Mouse (Mus musculus) kidney, adult 2 months (tissue): ENCODE measurements at regions not wholly inside any gene's neighbourhood (a gene's known extent, or its start where the extent isn't known, plus 50 kb on each side); places are given as distances from the start of the nearest gene placed in this dataset.

Experiments used
- CTCF ChIP-seq: fragments of 200-500 bp; conservative IDR thresholded peaks from 2 replicates; pipeline ENCODE4 v1.5.1; 2011; ENCODE audit warnings: low read depth, mild to moderate bottlenecking, control low read depth, low read length, moderate library complexity, mixed read lengths; ENCODE audit not compliant: insufficient read depth, insufficient read length
- POLR2A ChIP-seq: fragments of 200-500 bp; IDR thresholded peaks from one replicate; pipeline ENCODE4 v1.6.1; 2011; ENCODE audit warnings: low read depth, low read length, control low read depth

DNA sequence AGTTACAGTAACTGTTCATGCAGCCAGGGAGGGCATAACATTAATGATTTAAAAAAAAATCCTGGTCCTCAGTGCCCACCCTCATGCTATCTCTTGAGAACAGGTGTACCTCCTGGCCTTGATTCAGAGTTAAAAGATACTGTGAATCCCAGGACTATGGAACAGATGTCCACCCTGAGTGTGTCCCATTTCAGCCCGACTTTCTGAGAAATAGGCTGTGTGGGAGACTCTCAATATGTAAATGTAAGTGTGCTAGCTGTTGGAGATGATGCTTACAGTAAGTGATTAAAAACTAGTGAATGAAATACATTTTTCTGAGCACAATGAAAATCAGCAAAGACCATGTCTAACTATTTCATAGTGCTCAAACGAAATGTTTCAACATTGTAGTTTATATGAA, 219.2 kb downstream of the Etaa1 start:
- TF ChIP-seq CTCF = no peak
- TF ChIP-seq POLR2A = no peak
